24 mouse cellular contexts compared by ENCODE assay signal in the genomic region with DNA sequence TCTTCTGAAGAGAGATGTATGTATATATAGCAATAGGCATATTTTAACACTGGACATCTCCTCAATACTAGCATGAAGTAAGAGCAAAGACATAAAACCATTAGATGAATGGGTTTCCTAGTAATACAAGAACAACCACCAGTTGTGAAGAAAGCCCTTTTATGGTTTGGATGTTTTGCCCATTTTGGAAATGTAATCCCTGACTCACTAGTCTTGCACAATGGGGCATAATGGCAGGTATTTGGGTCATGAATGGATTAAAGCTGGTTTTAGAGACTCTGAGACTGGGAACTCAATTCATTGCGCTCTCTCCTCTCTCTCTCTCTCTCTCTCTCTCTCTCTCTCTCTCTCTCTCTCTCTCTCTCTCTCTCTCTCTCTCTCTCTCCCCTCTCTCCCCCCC.
DNase-seq lines count a peak whose midpoint lies in the region; ATAC-seq and TF ChIP-seq lines count a peak whose summit lies in the region.
"Had no signal": no experiment of that assay in that cellular context is flagged by ENCODE, and none has a peak within 500 bp of the region (broad histone marks: within the 10 kb centered on the region; RNA-seq: fewer than 3 reads in every experiment).

No protein-coding gene starts in this region.

- no peaks in the 10 kb centered on the region for H3K27me3 ChIP-seq in limb, embryonic 10.5 days (ENCODE audit: low read depth, poor library complexity, severe bottlenecking)
- no peaks in the 10 kb centered on the region for H3K27me3 ChIP-seq in forebrain, postnatal 0 days (ENCODE audit: insufficient read depth, low read length)
- H3K27me3 ChIP-seq: CH12.LX, Patski had no signal

- no peak overlapping the region for H3K4me2 ChIP-seq in forebrain, postnatal 0 days (ENCODE audit: low read depth)

- no peak for ATAC-seq in forebrain, postnatal 0 days
- ATAC-seq: activated CD4-positive, CD25-positive, alpha-beta regulatory T cell, adult 4 months; CD4-positive, CD25-positive, alpha-beta regulatory T cell, adult 4 months; Patski had no signal

- no peak overlapping the region for H3K4me3 ChIP-seq in limb, embryonic 10.5 days
- H3K4me3 ChIP-seq in forebrain, postnatal 0 days (ENCODE audit: low read depth, low read length): no peak overlapping the region

- 75% methylated on average over 1 of the region's 1 CpGs for WGBS in limb, embryonic 10.5 days
- WGBS in forebrain, postnatal 0 days: 83% methylated on average over 1 of the region's 1 CpGs

- intact Hi-C loops in heart, postnatal 10 days (cut with DNase I): no loop called here

- H3K9me3 ChIP-seq in limb, embryonic 10.5 days (replicated peaks): no peaks in the 10 kb centered on the region
- H3K9me3 ChIP-seq in forebrain, postnatal 0 days (ENCODE audit: low read length): no peaks in the 10 kb centered on the region
- H3K9me3 ChIP-seq: G1E had no signal

- no peak overlapping the region for H3K27ac ChIP-seq in limb, embryonic 10.5 days
- no peak overlapping the region for H3K27ac ChIP-seq in forebrain, postnatal 0 days (ENCODE audit: low read depth, low read length)

- TF ChIP-seq CTCF in forebrain, postnatal 0 days (IDR thresholded peaks at IDR 0.05; ENCODE audit: low read depth): no peak

- H3K4me1 ChIP-seq in limb, embryonic 10.5 days: no peaks in the 10 kb centered on the region
- H3K4me1 ChIP-seq in forebrain, postnatal 0 days (ENCODE audit: insufficient read depth): no peaks in the 10 kb centered on the region

- peak; percentile 68 for DNase-seq in Muller cell, postnatal 12 days (ENCODE audit: inconsistent ontology term)
- peak; percentile 7 for DNase-seq in NIH3T3 (ENCODE audit: low read depth)
- DNase-seq in fat pad, adult 2 months (ENCODE audit: extremely low read depth, low read depth, low spot score): peak; percentile 0
- peak; percentile 57 for DNase-seq in fibroblast of lung, adult 2 months (ENCODE audit: low read depth)
- DNase-seq in kidney, postnatal 25 days: no peak
- DNase-seq in limb, embryonic 10.5 days (ENCODE audit: low spot score): no peak
- no peak for DNase-seq in forebrain, postnatal 0 days
- DNase-seq in heart, postnatal 10 days: no peak
- DNase-seq: adrenal gland, adult 2 months; adrenal gland, adult 8-10 months; adrenal gland, postnatal 10 days; adrenal gland, postnatal 14 days; adrenal gland, postnatal 25 days; adrenal gland, postnatal 36 days; B cell, adult 2 months; cerebellum, adult 11 months; cerebellum, adult 11-12 months; cerebellum, adult 18-20 months; cerebellum, adult 2 months had no signal

- no peak overlapping the region for H3K9ac ChIP-seq in forebrain, postnatal 0 days

- H3K36me3 ChIP-seq in limb, embryonic 10.5 days: no peaks in the 10 kb centered on the region
- H3K36me3 ChIP-seq in forebrain, postnatal 0 days (ENCODE audit: insufficient read depth): no peaks in the 10 kb centered on the region
- H3K36me3 ChIP-seq: G1E had no signal

Comparison
In these comparisons a context has a peak if more than half of its experiments do, and no peak if none do; other contexts are left out.
1. DNase-seq: peak in Muller cell, postnatal 12 days (single experiment), NIH3T3 (single experiment), fat pad, adult 2 months (single experiment) and fibroblast of lung, adult 2 months (single experiment); none in kidney, postnatal 25 days (0 of 2), limb, embryonic 10.5 days (single experiment), forebrain, postnatal 0 days (single experiment) and heart, postnatal 10 days (0 of 2).